Mouse (Mus musculus) neutrophil, adult 83 days (primary cell): ENCODE data around the gene Gm11444. TPM values are rescaled to one million over a fixed set of nuclear protein-coding genes. Genes with fewer than 3 reads are reported as not detected.

Experiments
- total RNA-seq, 2 experiments: library from RNA; stranded (reverse); gene quantifications; one replicate each; pipeline ENCODE4 v1.2.4; 2023

Gm11444 gene
- total RNA-seq, result not detected

DNA sequence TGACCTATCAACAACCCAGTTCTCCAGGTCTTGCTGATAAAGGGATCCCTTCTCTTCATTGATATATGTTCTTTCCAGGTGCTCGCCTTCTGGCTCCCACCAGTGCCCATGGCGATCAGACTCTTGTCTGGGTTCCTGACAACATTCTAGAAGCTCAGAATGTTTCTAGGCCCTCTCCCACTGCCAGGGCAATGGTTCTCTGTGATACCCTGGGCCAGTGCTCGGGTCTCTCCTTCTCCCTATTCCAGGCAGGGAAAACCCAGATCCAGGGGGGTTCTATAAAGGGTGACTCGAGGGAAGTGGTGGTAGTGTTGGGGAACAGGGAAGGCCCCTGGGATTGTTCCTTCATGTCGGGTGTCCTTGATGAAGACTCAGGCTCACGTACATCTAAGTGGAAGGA, at the start of gene Gm11444:
Gm11444 (minus strand) TSS at position 101 of the 400 bp plus-strand sequence.

DNA sequence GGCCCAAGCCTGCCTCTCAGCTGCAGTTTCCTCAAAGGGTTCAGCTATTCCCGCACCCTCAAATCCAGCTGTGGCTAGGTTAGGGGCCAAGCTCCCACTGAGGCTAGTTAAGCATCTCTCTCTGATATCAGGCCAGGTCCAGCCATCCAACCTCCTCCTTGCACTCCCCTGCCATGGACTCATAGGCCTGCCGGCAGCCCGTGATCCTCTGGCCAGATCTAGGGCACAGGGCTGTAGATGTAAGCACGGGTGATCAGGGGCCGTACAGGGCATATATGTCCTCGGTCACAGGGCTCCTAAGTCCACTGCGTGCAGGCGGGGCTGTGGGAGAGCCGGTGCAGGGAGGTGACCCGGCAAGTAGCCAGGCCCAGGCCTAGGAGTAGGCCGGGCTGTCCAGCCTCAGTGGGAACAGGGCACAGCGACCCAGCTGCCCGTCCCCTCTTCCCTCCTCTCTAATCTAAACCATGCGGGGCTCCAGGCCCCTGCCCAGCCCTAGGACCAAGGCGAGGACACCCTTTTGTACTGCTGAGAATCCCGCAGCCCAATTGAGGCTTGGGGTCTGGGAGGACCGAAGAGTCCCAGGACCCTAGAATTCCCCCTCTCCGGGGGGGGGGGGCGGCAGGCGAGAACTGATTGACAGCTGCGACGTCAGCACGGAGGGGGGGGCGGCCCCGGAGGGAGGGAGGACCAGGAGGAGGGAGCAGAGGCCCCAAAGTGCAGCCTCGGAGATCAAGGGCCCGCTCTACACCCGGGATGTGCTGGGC, 35.7 kb upstream of the Gm11444 start, which contains the start of gene Tbx4:
Tbx4 (plus strand) TSS at position 758 of the 764 bp plus-strand sequence.

GRCm38 (mm10) chr11:85832231-85832924, 17.8 kb downstream of the Gm11444 start, which contains the start of gene Tbx2:
TSS of gene Tbx2 (plus strand) at chr11:85832551.

Other genes with a start within 250 kb of the Gm11444 start
- gene Tbx2, start 17.8 kb downstream of the Gm11444 start, total RNA-seq, result under 1 TPM; 0.35 to 0.68 TPM
- gene Tbx4, start 36.1 kb upstream of the Gm11444 start, total RNA-seq, result not detected